Mouse (Mus musculus) thymus, postnatal 0 days (tissue): Measurements from ENCODE around the gene Tmco1. TPM values are rescaled to one million over a fixed set of nuclear protein-coding genes. Genes with fewer than 3 reads are reported as not detected.

ENCODE experiments used
- DNase-seq: peaks from one replicate; pipeline ENCODE4 v3.0.0-alpha.2; 2015; ENCODE audit warnings: low spot score
- microRNA-seq: library from miRNA; unstranded; fragments of <30 nt; microRNA quantifications from one replicate; pipeline ENCODE4, GENCODE M21; 2016; ENCODE audit warnings: borderline number of aligned reads
- polyA plus RNA-seq: library from polyadenylated mRNA; unstranded; fragments of >200 nt; fragmentation: Nextera tagmentation; extraction: Ambion mirVana; gene quantifications from 2 replicates; pipeline ENCODE4 v1.2.1, GENCODE M21; 2015

Tmco1 gene
- polyA plus RNA-seq, 1 experiment from 2014 or later: 91.4 TPM

- peak; percentile 90 for DNase-seq
Observed at GRCm38 (mm10) chr1:167369905-167370304, 61.7 kb downstream of the Tmco1 start.

GRCm38 (mm10) chr1:167372739-167373138 is 64.6 kb downstream of the Tmco1 start:
- DNase-seq: no peak

- peak; percentile 77 for DNase-seq
Observed at GRCm38 (mm10) chr1:167374003-167374784, 66.0 kb downstream of the Tmco1 start.

DNA sequence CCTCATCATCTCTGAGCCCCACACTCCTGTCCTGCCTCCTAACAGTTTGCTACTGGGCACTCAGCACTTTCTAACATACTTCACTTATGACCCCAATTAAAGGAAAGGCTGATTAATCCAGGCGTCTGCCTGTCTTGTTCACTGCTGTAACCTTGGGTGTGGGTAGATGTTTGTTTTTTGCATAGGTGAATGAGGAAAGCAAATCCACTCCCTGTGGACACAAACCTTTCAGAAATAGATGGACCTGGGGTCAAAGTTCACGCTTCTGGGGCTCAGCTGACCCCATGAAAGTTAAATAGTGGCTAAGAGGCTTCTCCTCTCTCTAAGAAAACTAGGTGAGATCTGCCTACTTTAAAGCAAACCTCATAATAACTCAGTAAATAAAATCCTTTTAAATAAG is 66.8 kb downstream of the Tmco1 start:
- DNase-seq: no peak

DNA sequence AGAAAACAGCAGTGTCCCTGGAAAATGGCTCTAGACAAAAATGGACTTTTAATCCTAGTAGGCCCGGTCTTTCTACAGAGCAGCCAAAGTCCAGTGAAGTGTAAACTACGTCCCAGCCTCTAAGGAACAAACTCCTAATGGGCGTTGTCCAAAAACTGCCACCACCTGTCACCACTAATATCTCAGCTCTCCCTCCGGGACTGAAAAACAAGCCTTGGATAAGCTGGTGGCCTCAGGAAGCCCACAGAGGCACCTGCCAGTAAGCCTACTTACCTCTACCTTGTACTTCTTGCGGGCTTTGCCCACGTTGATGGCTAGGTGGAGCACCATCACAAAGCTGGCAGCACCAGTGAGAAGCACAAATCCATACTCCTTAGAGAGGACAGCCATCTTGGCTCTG is 69.8 kb downstream of the Tmco1 start:
- no peak for DNase-seq

- DNase-seq: no peak
Observed at GRCm38 (mm10) chr1:167379751-167380150, 71.6 kb downstream of the Tmco1 start.

DNA sequence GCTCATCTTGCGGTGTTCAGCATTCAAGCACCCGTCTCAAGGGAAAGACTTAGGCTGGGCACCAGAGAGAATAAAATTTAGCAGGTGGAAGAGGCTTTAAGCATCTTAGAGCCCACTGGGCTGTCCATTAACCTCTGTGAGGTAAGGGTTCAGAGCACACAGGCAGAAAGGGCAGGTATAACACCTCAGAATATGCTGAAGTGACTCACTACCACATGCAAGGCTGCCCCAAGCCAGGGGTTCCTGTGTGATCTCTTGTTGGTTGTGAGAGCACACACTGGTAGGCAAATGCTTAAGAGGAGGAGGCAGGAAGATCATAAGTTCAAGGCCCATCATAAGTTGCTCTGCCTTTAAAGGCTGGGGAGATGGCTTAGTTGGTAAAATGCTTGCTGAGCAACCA is 72.0 kb downstream of the Tmco1 start:
- DNase-seq: no peak

DNA sequence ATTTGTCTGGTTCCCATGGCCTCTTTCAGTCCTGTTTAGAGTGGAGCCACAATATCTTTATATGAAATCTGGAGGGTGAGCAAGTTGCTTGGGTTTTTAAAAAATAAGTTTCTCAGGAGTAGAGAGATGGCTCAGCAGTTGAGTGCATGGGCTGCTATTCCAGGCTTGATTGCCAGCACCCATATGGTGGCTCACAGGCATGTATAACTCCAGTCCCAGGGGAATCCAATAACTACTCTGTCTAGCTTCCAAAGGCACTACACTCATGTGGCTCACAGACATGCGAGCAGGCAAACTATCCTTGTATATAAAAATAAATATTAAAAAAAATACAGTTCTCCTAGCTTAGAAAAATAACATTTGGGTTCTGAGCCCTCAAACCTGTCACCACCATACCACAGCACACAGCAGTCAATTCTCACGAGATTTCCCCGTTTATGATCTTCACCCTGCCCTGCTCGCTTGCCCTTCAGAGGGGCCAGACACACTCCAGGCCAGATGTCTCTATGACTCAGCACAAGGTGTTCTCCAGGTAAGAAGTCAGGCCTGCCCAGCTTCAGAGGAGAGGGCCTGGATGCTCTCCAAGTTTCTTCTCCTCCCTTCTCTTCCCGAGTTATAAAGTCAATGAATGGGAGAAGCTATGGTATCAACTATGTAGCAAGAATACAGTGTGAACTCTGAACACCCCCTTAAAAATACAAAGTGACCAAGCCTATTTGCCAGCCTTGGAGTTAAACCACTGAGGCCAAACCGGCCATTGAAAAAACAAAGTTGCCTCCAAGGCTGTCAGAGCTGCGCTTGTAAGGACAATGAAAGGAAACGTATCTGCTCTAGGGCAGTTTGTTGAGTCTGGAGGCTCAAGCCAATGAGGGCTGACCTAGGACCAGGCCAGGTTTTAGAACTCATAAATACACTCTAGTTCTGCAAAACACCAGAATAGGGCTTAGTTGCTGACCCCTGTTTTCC is 73.2 kb downstream of the Tmco1 start:
- no peak for DNase-seq

DNA sequence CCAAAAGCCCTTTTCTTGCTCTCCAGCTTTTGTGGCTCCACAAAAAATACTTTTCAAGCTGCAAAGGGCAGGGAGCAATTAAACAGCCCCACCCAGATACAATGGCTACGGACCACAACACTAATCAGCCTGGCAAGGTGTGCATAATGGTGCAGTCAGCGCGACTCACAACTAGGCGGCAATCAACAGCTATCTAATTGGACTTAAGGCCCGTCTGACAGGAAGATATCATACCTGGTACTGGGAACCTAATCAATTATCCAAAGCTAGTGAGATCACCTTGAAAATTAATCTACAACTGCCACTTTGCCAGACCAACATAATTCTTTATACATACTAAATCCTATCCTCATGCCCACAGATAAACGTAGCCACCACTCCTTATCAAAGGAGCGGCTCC is 74.1 kb downstream of the Tmco1 start:
- DNase-seq: no peak

DNA sequence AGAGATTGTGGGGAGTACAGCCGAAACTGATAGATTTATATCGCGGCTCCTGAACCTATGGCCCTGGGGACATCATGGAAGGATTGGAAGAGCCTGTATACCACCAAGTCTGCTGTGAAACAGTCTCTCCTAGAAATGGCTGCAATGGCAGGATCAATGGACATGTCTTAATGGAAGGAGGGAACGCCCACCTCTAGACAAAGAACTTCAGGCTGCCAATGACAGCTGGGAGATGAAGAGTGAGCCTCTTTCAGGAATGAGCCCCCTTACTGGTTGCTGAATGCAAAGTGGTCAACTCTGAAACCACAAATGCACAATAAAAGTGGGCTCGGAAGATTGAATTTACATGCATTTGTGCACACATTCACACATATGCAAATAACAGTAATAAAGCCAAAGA is 74.6 kb downstream of the Tmco1 start:
- DNase-seq: no peak

DNA sequence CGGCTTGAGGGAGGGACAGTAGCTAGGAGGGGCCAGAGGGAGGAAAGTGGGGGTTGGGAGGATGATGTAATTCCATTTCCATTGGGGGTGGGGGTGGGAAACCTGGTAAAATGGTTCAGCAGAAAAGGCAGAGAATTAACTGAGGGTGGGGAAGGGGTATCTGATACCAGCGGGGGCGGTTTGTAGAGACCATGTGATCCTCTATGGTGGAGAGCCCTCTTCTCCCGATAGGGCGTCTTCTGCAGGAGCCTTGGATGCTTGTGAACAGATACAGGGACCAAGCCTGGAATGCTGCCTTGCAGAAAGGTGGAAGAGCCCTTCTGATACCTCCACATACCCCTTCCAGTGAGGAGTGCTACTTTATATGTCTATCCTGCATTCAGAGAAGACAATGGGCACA is 75.0 kb downstream of the Tmco1 start:
- no peak for DNase-seq

Small RNAs within 50 kb of the gene (microRNA-seq; reads per million reads assigned to microRNA genes)
- gene Gm25911: not detected
- gene Mir6347: not detected

Other genes with a start within 250 kb of the Tmco1 start
- 165 and 193 TPM in 2 replicates for gene Uck2, start 23.1 kb upstream of the Tmco1 start, polyA plus RNA-seq
- 66.9 and 68.6 TPM in 2 replicates for gene Aldh9a1, start 41.6 kb downstream of the Tmco1 start, polyA plus RNA-seq
- 36.5 and 40.7 TPM in 2 replicates for gene Mgst3, start 85.5 kb downstream of the Tmco1 start, polyA plus RNA-seq
- 0.12 TPM in 1 of 2 replicates, not detected in the other for gene Lrrc52, start 158.4 kb downstream of the Tmco1 start, polyA plus RNA-seq